Mouse (Mus musculus) monocyte, adult 59 days (primary cell): ENCODE data around the gene Fam3b. TPM values are rescaled to one million over a fixed set of nuclear protein-coding genes. Genes with fewer than 3 reads are reported as not detected.

Experiments
- total RNA-seq, 2 experiments: library from RNA; stranded (reverse); gene quantifications; one replicate each; pipeline ENCODE4 v1.2.4; 2023

The Fam3b gene
- not detected for total RNA-seq

GRCm38 (mm10) chr16:97514099-97514940 is at the start of gene Fam3b:
Fam3b (minus strand) TSS chr16:97514816.

DNA sequence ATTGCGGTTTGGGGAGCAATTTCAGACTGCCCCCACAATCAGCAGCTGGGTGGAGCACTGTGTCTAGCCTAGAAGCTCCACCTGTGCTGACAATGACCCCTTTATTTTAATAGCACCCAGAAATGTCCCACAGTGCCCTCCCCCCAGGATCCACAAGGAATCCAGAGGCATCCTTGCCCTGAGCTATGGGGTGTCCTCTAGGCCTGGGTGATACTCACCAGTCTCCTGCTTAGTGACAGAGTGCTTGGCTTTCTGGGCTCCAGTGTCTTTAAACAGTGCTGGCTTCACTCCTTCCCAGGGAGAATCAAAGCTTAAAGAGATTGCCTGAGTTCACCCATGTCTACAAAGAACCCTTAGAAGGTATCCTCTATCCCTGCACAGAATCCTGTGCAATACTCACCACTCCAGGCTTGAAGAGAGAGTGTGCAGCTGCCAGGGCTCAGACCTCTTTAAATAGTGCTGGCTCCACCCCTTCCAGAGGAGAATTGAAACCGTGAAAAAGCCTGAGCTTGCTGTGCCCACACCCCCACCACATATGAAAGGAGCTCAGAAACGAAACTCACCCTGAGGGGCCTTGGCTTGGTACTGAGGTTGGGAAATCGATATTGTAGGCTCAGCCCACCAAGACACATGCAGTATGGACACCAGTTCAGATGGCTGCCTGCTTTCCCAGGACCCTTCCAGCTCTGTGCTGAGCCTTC is 52.0 kb downstream of the Fam3b start, which contains the start of gene Mx1:
Mx1 (minus strand) TSS at position 427 of the 701 bp plus-strand sequence.

Other genes with a start within 250 kb of the Fam3b start
- under 1 TPM in 1 of 2 experiments, not detected in 1; 0.42 TPM for gene Bace2, start 158.1 kb downstream of the Fam3b start, total RNA-seq
- gene Mx1, start 51.9 kb downstream of the Fam3b start, total RNA-seq, result 10 to 100 TPM; 85.3 to 98.0 TPM
- gene Tmprss2, start 96.4 kb upstream of the Fam3b start, total RNA-seq, result not detected
- gene Ripk4, start 249.0 kb upstream of the Fam3b start, total RNA-seq, result not detected